Mouse (Mus musculus) urinary bladder, adult 2 months (tissue): ENCODE results near the gene Brwd1. TPM values are rescaled to one million over a fixed set of nuclear protein-coding genes. Genes with fewer than 3 reads are reported as not detected.
"Not testable (repeated sequence)": the region's sequence is repeated elsewhere in the genome, so short reads cannot be mapped to it uniquely, and the experiment has no call there.

ENCODE experiments used
- DNase-seq: peaks from one replicate; pipeline ENCODE4 v3.0.0; 2022; ENCODE audit warnings: low spot score
- polyA plus RNA-seq: library from polyadenylated mRNA; depleted of rRNA; stranded (reverse); fragments of >200 nt; gene quantifications from 2 replicates; pipeline ENCODE4 v1.2.3, GENCODE M21; 2012; rRNA removed

The Brwd1 gene
- polyA plus RNA-seq, 1 experiment = 47.4 TPM

- DNase-seq = no peak
Measured at GRCm38 (mm10) chr16:95983601-95984000, 98.7 kb downstream of the Brwd1 start.

DNA sequence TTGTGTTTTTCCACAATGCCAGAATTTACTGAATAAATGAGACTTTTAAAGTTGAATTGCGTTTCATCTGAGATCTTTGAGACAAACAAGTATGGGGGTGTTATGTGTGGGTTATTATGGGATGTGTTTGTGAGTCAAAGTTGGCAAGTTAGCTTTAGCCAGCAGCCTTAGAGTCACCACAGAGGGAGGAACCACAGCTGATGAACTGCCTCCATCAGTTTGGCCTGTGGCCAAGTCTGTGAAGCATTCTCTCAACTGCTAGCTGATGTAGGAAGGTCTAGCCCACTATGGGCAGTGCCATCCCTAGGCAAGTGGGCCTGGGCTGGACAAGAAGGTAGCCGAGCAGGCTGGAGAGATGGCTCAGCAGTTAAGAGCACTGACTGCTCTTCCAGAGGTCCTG is 111.5 kb downstream of the Brwd1 start:
- DNase-seq = no peak

DNA sequence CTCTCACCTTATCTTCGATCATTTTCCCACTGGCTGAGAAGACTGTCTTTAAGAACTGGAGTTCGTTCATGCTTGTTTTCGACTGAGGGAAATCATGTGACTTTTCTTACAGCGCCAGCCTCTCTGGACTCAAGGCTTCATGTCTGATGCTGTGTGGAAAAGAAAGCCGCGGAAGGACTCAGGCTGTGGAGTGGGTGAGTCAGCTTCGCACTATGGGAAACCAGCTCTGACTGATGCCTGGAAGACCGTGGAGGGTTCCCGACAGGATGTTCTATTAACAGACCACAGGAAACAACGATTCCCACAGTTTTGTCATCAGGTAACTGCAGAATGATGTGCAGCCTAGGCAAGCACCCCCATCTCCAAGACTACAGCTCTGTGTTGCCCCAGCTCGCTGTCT is 114.9 kb downstream of the Brwd1 start:
- DNase-seq = no peak

DNA sequence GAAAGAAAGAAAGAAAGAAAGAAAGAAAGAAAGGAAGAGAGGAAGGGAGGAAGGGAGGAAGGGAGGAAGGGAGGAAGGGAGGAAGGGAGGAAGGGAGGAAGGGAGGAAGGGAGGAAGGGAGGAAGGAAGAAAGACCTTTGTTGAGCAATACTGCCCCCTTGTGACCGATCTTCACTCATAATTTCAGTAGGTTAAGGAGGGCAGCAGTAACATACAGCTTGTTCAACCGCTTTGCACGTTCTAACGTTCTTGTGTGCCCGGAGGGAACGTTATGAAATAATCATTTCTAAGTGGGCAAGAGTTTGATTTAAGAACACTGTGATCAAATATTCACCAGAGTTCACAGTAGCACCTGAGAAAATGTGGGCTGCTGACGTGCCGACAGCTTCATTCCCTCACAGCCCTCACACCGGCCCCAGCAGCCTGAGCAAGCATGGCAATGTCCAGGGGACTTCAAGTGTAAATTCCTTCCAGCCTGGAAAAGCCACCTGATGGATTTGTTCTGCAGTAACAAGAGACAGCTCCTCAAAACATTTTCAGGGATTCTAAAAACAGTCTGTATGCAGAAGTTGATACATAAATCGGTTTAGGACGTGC is 117.8 kb downstream of the Brwd1 start:
- no peak for DNase-seq

- DNase-seq = not testable (repeated sequence)
Measured at GRCm38 (mm10) chr16:95961484-95961883, 120.8 kb downstream of the Brwd1 start.

DNA sequence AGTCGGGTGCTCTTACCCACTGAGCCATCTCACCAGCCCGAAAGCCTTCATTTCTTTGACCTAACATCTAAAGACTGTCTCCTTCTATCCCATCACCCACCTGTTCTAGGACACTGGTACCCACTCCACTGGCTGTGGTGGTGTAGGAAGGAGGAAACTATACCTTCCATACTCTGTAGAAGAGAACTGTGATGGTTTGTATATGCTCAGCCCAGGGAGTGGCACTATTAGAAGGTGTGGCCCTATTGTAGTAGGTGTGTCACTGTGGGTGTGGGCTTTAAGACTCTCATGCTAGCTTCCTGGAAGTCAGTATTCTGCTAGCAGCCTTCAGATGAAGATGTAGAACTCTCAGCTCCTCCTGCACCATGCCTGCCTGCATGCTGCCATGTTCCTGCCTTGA is 121.6 kb downstream of the Brwd1 start:
- not testable (repeated sequence) for DNase-seq

DNA sequence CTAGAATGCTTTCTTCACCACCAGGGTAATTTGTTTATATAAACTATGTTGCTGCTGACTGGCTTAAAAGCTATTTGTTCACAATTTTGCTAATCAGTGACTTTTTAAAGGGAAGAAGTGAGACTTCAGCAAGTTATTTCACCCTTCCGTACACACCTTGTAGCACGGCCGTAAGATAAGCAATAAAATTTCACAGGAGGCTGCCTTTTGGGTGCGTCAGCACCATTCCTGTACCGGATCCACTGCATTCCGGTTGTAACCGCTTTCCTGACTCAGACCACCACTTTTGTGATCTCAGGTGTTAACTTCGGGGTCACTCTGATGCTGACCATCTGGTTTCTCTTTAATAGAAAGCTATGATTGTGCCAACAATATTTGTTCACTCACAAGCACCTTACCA is 124.2 kb downstream of the Brwd1 start:
- no peak for DNase-seq

- no peak for DNase-seq
Measured at GRCm38 (mm10) chr16:95956618-95957017, 125.7 kb downstream of the Brwd1 start.

DNA sequence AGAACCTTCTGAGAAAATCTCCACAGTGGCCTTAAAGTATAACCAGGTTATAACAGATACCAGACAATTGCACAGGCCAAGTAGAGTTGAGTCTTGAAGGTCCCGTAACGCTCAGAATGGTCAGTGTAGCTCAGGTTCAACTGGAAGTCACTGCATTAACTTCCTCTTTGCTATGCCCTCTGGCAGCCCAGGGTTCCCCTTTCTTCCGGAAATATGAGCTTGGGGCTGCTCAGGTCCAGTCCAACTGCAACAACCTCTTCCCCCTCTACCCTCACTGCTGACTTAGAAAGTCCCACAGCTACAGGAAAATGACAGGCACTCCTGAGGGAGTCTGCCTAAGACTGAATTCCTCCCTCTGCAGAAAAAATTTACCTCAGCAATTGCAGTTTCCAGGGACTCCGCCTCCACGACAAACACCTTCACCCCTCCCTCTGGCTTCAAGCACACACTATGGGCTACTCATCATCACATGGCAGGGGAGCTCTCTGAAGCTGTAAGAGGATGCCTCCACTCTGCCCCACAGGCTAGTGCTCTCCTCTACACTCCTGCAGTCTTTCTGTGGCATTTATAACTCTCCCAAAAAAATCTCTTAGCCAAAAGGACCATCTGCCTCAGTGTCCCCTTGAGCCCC is 126.5 kb downstream of the Brwd1 start:
- no peak for DNase-seq

DNA sequence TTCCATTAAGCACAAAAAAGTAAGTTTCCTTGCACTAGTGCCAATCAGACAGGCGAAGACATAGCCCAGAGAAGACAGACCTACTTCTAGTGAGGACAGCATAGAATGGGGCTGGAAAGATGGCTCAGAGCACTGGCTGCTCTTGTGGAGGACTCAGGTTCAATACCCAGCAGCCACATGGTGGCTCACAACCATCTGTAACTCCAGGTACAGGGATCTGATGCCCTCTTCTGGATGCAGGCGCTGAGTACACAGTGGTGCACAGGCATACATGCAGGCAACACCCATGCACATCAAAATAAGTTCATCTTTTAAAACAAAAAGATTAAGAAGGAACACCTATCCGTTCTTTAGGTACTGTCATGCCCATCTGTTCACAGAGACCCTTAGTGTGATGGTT is 128.0 kb downstream of the Brwd1 start:
- DNase-seq = no peak

DNA sequence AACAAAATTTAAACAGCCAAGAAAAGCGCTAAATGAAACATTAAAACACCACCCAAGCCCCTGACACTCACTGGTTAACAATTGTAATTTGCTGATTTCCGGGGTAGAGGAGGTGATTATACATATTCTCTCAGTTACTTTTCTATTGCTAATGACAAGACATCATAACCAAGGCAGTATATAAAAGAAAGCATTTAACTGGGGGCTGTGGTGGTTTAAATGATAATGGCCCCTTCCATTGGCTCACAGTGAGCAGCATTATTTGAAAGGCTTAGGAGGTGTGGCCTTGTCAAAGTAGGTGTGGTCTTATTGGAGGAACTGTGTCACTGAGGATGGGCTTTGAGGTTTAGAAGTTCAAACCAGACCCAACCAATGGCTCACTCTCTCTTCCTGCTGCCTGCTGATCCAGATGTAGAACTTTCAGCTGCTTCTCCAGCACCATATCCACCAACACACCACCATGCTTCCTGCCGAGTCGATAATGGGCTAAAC is 129.1 kb downstream of the Brwd1 start:
- DNase-seq = no peak

- DNase-seq = no peak
Measured at GRCm38 (mm10) chr16:95951471-95951870, 130.9 kb downstream of the Brwd1 start.

GRCm38 (mm10) chr16:95945389-95946311 is 136.7 kb downstream of the Brwd1 start:
- DNase-seq = no peak

- no peak for DNase-seq
Measured at GRCm38 (mm10) chr16:95943186-95943585, 139.1 kb downstream of the Brwd1 start.

Other genes starting within 250 kb of the Brwd1 start
- gene Psmg1, start 91.6 kb downstream of the Brwd1 start, polyA plus RNA-seq = 33.6 and 33.8 TPM in 2 replicates
- 178 and 181 TPM in 2 replicates for gene Hmgn1, start 45.2 kb upstream of the Brwd1 start, polyA plus RNA-seq
- gene Wrb, start 62.9 kb upstream of the Brwd1 start, polyA plus RNA-seq = 38.2 and 51.0 TPM in 2 replicates
- 1.1 and 2.0 TPM in 2 replicates for gene Lca5l, start 109.7 kb upstream of the Brwd1 start, polyA plus RNA-seq
- 199 and 332 TPM in 2 replicates for gene Sh3bgr, start 117.9 kb upstream of the Brwd1 start, polyA plus RNA-seq
- gene B3galt5, start 153.3 kb upstream of the Brwd1 start, polyA plus RNA-seq = 0.17 and 0.21 TPM in 2 replicates